Mouse (Mus musculus) forebrain, embryonic 15.5 days (tissue): ENCODE data around the gene Mindy4. TPM values are rescaled to one million over a fixed set of nuclear protein-coding genes. Genes with fewer than 3 reads are reported as not detected.
A peak's percentile ranks its signal among the peaks of the same experiment; 100 is the strongest.

Experiments used
- ATAC-seq: fragments of 200-750 bp; cut with Nextera tagmentation; replicated peaks from 2 replicates; pipeline ENCODE4 v1.8.0; 2017; ENCODE audit warnings: mild to moderate bottlenecking, moderate TSS enrichment, moderate library complexity
- H3K27ac ChIP-seq: fragments of 300-500 bp; sonication (generic); replicated peaks from 2 replicates; pipeline ENCODE4 v1.5.1; 2015; ENCODE audit warnings: mild to moderate bottlenecking, inconsistent platforms
- H3K27me3 ChIP-seq: fragments of 300-500 bp; sonication (generic); 2 replicates; pipeline ENCODE4 v1.6.1; 2015; ENCODE audit warnings: inconsistent platforms
- H3K36me3 ChIP-seq: fragments of 300-500 bp; sonication (generic); 2 replicates; pipeline ENCODE4 v1.6.1; 2015; ENCODE audit warnings: mild to moderate bottlenecking, inconsistent platforms
- H3K4me1 ChIP-seq: fragments of 300-500 bp; sonication (generic); 2 replicates; pipeline ENCODE4 v1.6.1; 2015; ENCODE audit warnings: inconsistent platforms
- H3K4me2 ChIP-seq: fragments of 300-500 bp; sonication (generic); replicated peaks from 2 replicates; pipeline ENCODE4 v1.6.1; 2015; ENCODE audit warnings: mild to moderate bottlenecking, inconsistent platforms
- H3K4me3 ChIP-seq: fragments of 300-500 bp; sonication (generic); 2 replicates; pipeline ENCODE4 v1.5.1; 2015; ENCODE audit warnings: mild to moderate bottlenecking, inconsistent platforms
- H3K9ac ChIP-seq: fragments of 300-500 bp; sonication (generic); replicated peaks from 2 replicates; pipeline ENCODE4 v1.6.1; 2015; ENCODE audit warnings: mild to moderate bottlenecking, inconsistent platforms
- H3K9me3 ChIP-seq: fragments of 300-500 bp; sonication (generic); 2 replicates; pipeline ENCODE4 v1.6.1; 2016; ENCODE audit warnings: inconsistent platforms
- WGBS: fragments of 180-500 bp; shearing (Covaris S2); methylation state at CpG from one replicate; pipeline ENCODE4 v1.1.7; 2015; ENCODE audit warnings: mixed read lengths; 5-methylcytosine and 5-hydroxymethylcytosine counted together
- polyA plus RNA-seq: library from polyadenylated mRNA; unstranded; fragments of >200 nt; fragmentation: Nextera tagmentation; extraction: Ambion mirVana; gene quantifications from 2 replicates; pipeline ENCODE4 v1.2.1, GENCODE M21; 2015

Mindy4 gene
- 14.9 and 17.4 TPM in 2 replicates for polyA plus RNA-seq

DNA sequence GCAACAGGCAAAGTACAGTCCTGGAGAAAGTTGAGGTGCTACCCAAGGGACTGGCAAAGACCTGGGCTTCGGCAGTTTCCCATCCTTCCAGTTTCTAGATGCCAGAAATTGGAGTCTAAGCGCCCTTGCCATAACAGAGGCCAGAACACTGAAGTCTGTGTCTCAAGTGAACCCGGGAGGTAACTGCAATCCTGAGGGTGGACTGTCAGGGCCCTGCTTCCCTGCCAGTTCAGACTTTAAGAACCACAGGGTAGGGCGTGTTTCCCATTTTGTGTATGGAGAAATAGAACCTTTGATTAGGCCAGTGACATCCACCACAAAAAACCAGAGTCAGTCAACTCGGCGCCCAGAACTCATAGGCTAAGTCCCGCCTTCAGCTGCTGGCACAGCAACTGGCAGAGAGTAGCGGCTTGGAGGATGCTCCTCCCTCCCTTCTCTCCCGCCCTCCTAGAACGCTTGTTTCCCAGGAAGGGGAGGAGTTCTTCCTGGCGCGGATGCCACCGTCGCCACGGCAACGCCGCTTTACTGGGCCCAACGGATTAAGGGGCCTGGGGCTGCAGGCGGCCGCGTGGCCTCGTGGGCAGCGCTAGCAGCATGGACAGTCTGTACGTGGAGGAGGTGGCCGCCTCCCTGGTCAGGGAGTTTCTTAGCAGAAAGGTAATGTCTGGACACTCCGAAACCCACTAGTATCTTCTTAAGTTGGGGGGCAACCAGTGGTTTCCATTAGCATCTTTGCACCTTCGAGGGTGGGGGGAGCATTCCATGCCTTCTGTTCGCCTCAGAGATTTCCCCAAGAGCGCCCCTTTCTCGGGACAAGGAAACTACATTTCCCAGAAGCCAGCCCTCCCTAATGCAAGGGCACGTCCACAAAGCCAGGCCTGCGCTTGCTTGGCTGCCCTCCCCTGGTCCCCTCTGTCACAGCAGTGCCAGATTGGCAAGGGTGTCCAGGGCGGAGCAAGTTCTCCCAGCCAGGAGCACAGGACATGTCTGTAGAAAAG is at the start of gene Mindy4:
TSS of gene Mindy4 (plus strand) at position 471 of the 998 bp plus-strand sequence.
- 3% methylated on average over 33 of the region's 33 CpGs for WGBS
- no peaks in the 10 kb centered on the region for H3K9me3 ChIP-seq
- peak; percentile 96 for ATAC-seq

DNA sequence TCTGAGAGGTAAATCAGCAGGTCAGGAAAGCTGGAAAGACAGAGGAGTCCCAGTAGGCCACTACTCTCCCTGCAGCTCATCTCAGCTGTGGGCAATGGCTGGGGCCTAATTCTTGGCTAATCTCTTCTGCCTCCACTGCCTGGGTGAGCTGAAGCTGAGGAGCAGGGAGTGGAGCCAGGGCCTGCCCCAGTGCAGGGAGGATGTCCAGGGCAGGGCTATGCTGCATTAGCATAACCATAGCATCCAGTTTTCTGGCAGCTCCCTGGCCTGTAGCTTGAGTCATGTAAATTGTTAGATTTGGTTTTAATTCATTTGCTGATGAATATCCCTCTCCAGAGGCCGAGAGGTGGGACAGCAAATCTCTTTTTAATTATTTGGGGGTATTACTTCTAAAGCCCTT is 43.9 kb upstream of the Mindy4 start:
- H3K4me1 ChIP-seq = no peaks in the 10 kb centered on the region
- no peak overlapping the region; the same call in 1 of the 2 replicates for H3K27ac ChIP-seq
- no peak for ATAC-seq
- no peaks in the 10 kb centered on the region for H3K36me3 ChIP-seq
- WGBS = 72% methylated on average over 1 of the region's 1 CpGs
- H3K9me3 ChIP-seq = no peaks in the 10 kb centered on the region
- H3K4me2 ChIP-seq = no peak overlapping the region
- no peak overlapping the region for H3K4me3 ChIP-seq
- no peak overlapping the region for H3K9ac ChIP-seq
- H3K27me3 ChIP-seq = no peaks in the 10 kb centered on the region

More for the DNA sequence above, at the start of gene Mindy4:
- peak within 1 kb of the TSS; percentile 92 for H3K27ac ChIP-seq
- peak within 1 kb of the TSS; percentile 66 for H3K4me2 ChIP-seq
- H3K27me3 ChIP-seq = no peaks in the 10 kb centered on the region
- no peaks in the 10 kb centered on the region for H3K36me3 ChIP-seq
- H3K9ac ChIP-seq = peak within 1 kb of the TSS; percentile 62
- peaks cover 23% of the 10 kb centered on the region for H3K4me1 ChIP-seq
- H3K4me3 ChIP-seq = peak within 1 kb of the TSS; percentile 54

GRCm38 (mm10) chr6:55161311-55161761 is 41.8 kb upstream of the Mindy4 start:
- Histone ChIP-seq H3K9me3 (no peaks in the 10 kb centered on the region), H3K27me3 (no peaks in the 10 kb centered on the region), H3K4me2 (no peak overlapping the region), H3K36me3 (no peaks in the 10 kb centered on the region), H3K4me3 (no peak overlapping the region), H3K9ac (no peak overlapping the region), H3K27ac (no peak overlapping the region), H3K4me1 (no peaks in the 10 kb centered on the region)
- 63% methylated on average over 5 of the region's 5 CpGs for WGBS
- ATAC-seq = no peak

DNA sequence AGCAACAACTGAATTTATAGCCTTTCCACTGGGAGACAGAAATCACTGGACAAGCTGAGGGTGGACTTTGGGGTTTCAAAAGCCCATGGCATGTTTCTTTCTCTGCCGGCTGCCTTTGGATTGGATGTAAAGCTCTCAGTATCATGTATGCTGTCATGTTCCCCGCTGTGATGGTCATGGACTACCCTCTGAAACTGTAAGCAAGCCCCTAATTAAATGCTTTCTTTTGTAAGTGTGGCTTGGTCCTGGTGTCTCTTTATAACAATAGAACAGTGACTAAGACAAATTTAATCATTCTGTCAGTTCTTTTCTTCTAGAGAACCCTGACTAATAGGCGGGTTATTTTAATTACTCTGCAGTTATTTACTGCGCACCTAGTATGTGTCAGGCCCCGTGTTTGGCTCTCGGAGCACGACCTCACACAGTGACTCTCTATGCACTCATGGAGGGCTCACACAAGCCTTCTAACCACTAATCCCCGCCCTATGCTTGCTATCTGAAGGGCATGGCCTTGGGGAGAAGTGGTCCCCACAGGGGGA is 40.1 kb upstream of the Mindy4 start:
- Histone ChIP-seq H3K9me3 (no peaks in the 10 kb centered on the region), H3K4me1 (no peaks in the 10 kb centered on the region), H3K36me3 (no peaks in the 10 kb centered on the region), H3K4me2 (no peak overlapping the region), H3K9ac (no peak overlapping the region), H3K27me3 (no peaks in the 10 kb centered on the region), H3K4me3 (no peak overlapping the region), H3K27ac (no peak overlapping the region)
- no peak for ATAC-seq
- WGBS = 52% methylated on average over 8 of the region's 8 CpGs

GRCm38 (mm10) chr6:55166777-55167463 is 36.3 kb upstream of the Mindy4 start:
- Histone ChIP-seq H3K4me2 (no peak overlapping the region), H3K27ac (no peak overlapping the region), H3K4me3 (no peak overlapping the region), H3K4me1 (no peaks in the 10 kb centered on the region), H3K27me3 (no peaks in the 10 kb centered on the region), H3K9ac (no peak overlapping the region), H3K9me3 (no peaks in the 10 kb centered on the region), H3K36me3 (no peaks in the 10 kb centered on the region)
- peak; percentile 53; the same call in 1 of the 2 replicates for ATAC-seq
- WGBS = 51% methylated on average over 7 of the region's 7 CpGs

DNA sequence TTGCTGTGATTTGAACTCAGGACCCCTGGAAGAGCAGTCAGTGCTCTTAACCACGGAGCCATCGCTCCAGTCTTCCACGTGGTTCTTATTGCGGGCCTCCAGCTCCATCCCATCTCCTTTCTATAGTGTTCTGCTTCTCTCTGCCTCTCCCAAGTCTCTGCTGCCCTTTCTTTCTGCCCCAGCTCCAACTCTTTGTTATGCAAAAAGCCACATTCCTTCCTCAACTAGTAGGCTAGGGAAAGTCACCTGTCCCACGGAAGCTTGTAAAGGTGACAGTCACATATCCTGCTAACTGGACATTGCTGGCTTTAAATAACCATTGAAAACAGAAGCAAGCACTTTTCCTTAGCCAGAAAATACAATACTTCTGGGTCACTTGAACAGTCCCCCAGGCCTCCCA is 33.4 kb upstream of the Mindy4 start:
- Histone ChIP-seq H3K4me2 (no peak overlapping the region), H3K4me1 (no peaks in the 10 kb centered on the region), H3K9ac (no peak overlapping the region), H3K27ac (no peak overlapping the region), H3K4me3 (no peak overlapping the region), H3K9me3 (no peaks in the 10 kb centered on the region), H3K27me3 (no peaks in the 10 kb centered on the region), H3K36me3 (no peaks in the 10 kb centered on the region)
- WGBS = 59% methylated on average over 5 of the region's 5 CpGs
- no peak for ATAC-seq

- Histone ChIP-seq H3K36me3 (no peaks in the 10 kb centered on the region), H3K4me2 (no peak overlapping the region), H3K4me1 (no peaks in the 10 kb centered on the region), H3K4me3 (no peak overlapping the region), H3K27me3 (no peaks in the 10 kb centered on the region), H3K27ac (no peak overlapping the region), H3K9me3 (no peaks in the 10 kb centered on the region), H3K9ac (no peak overlapping the region)
- 52% methylated on average over 4 of the region's 4 CpGs for WGBS
- no peak for ATAC-seq
These were observed 31.5 kb upstream of the Mindy4 start for GRCm38 (mm10) chr6:55171638-55172037.

DNA sequence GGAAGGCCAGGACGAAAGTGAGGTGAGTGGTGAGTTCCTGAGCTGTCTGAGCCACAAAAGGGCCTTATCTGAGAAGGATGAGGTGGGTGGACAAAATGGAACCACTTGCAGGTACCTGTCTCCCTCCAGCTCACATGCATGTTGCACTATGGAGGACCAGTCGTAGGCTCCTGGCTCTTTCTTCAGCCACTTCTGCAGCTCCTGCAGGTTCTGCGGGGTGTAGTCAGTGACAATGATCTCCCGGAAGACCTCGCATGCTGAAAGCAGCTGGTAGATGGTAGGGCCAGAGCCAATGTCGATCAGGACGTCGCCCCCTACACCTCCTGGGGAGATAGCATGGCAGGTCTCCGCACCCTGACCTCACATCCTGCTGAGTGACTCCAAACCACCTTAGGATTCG is 30.0 kb upstream of the Mindy4 start:
- WGBS = 51% methylated on average over 10 of the region's 10 CpGs
- Histone ChIP-seq H3K36me3 (no peaks in the 10 kb centered on the region), H3K4me1 (no peaks in the 10 kb centered on the region), H3K9me3 (no peaks in the 10 kb centered on the region), H3K27me3 (no peaks in the 10 kb centered on the region), H3K4me2 (no peak overlapping the region), H3K27ac (no peak overlapping the region), H3K4me3 (no peak overlapping the region), H3K9ac (no peak overlapping the region)
- no peak for ATAC-seq

GRCm38 (mm10) chr6:55173941-55174349 is 29.2 kb upstream of the Mindy4 start:
- no peaks in the 10 kb centered on the region for H3K4me1 ChIP-seq
- no peaks in the 10 kb centered on the region for H3K9me3 ChIP-seq
- no peak overlapping the region for H3K4me2 ChIP-seq
- no peak for ATAC-seq
- H3K27ac ChIP-seq = no peak overlapping the region
- no peaks in the 10 kb centered on the region for H3K36me3 ChIP-seq
- no peaks in the 10 kb centered on the region for H3K27me3 ChIP-seq
- no peak overlapping the region for H3K4me3 ChIP-seq
- no peak overlapping the region for H3K9ac ChIP-seq
- 5% methylated on average over 3 of the region's 3 CpGs for WGBS

GRCm38 (mm10) chr6:55174741-55175181 is 28.4 kb upstream of the Mindy4 start, which contains the start of gene Inmt:
Inmt (minus strand) TSS chr6:55175043.
- WGBS = 60% methylated on average over 1 of the region's 1 CpGs
- no peaks in the 10 kb centered on the region for H3K27me3 ChIP-seq
- ATAC-seq = no peak

DNA sequence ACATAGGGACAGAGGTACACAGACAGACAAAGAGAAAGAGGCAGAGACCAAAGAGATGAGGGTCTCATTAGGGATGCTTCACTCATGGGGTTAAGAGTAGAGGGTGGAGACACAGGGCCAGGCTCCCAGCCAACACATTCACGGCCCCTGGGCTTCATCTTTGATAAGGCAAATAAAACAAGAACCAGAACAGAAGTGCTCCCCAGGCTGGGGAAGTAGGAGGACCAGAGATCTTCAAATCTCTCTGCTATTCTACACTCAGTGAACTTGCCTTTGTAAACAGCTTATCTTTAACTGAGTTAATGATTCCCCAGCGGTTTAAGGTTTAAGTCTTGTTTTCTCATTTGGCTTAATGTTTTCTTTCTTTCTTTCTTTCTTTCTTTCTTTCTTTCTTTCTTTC is 27.7 kb upstream of the Mindy4 start:
- H3K27ac ChIP-seq = no peak overlapping the region
- ATAC-seq = no peak
- H3K4me3 ChIP-seq = no peak overlapping the region
- H3K9me3 ChIP-seq = no peaks in the 10 kb centered on the region
- no peak overlapping the region for H3K4me2 ChIP-seq
- WGBS = 44% methylated on average over 2 of the region's 2 CpGs
- H3K36me3 ChIP-seq = no peaks in the 10 kb centered on the region
- H3K9ac ChIP-seq = no peak overlapping the region
- no peaks in the 10 kb centered on the region for H3K27me3 ChIP-seq
- no peaks in the 10 kb centered on the region for H3K4me1 ChIP-seq

More at GRCm38 (mm10) chr6:55174741-55175181, 28.4 kb upstream of the Mindy4 start, which contains the start of gene Inmt:
- no peaks in the 10 kb centered on the region for H3K36me3 ChIP-seq
- H3K4me1 ChIP-seq = no peaks in the 10 kb centered on the region
- H3K9me3 ChIP-seq = no peaks in the 10 kb centered on the region
- no peak within 1 kb of the TSS for H3K4me3 ChIP-seq
- H3K27ac ChIP-seq = no peak within 1 kb of the TSS
- H3K4me2 ChIP-seq = no peak within 1 kb of the TSS
- H3K9ac ChIP-seq = no peak within 1 kb of the TSS

DNA sequence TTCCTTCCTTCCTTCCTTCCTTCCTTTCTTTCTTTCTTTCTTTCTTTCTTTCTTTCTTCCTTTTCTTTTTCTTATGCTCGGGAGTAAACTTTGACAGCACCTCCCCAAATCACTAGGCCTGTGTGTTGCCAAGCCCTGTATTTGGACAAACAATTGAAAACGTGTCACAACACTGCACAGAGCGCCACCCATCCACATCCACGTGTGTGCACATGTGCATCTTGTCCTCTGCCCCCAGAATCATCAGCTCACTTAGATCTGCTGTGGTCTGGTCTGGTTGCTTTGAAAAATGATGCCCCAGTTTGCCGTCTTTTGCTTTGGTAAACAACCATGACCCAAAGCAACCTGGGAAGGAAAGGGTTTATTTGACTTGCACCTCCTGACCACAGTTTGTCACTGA is 27.3 kb upstream of the Mindy4 start:
- Histone ChIP-seq H3K4me3 (no peak overlapping the region), H3K27ac (no peak overlapping the region), H3K4me2 (no peak overlapping the region), H3K9me3 (no peaks in the 10 kb centered on the region), H3K27me3 (no peaks in the 10 kb centered on the region), H3K4me1 (no peaks in the 10 kb centered on the region), H3K36me3 (no peaks in the 10 kb centered on the region), H3K9ac (no peak overlapping the region)
- 62% methylated on average over 5 of the region's 5 CpGs for WGBS
- ATAC-seq = no peak
